Mouse (Mus musculus) urinary bladder, postnatal 14 days (tissue): ENCODE measurements around the gene Arl14ep.
A peak's percentile ranks its signal among the peaks of the same experiment; 100 is the strongest.

Source experiments
- DNase-seq: peaks from one replicate; pipeline ENCODE4 v3.0.0; 2021; ENCODE audit warnings: low spot score

Gene Arl14ep

DNA sequence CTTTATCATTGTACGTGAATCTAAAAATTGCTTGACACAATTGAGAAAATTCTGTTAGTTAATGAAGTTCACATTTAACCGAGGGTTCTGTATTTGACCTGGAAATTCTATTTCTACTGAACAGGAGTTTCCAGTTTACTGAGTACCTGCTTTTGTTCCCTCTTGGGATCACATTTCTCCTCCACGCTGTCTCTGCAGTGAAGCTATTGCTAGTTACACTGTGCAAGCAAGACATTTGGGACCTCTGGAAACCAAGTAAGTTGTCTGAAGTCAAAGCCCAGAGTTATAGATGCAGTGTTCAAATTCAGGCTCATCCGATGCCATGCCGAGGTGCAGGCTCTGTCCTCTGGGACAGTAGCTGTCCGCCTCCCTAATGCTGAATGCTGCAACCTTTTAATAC, 19.2 kb downstream of the Arl14ep start:
- DNase-seq = no peak

DNA sequence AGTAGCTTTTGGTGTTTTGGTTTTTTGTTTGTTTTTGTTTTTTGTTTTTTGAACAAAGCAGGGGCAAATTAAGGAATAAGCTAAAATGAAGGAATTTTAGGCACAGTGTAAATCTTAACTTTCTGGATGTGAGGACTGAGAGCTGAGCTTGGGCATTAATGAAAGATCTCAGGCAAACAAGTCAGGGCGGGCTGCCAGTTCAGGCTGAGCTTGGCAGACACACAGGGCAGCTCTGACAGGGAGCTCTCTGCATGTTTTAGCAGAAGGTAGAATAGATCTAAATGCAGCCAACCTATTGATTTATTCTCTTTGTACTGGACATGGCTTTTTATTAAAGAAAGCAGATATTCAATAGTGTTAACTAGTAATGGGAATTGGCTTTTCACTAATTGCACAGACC, 31.8 kb downstream of the Arl14ep start:
- peak; percentile 24 for DNase-seq

DNA sequence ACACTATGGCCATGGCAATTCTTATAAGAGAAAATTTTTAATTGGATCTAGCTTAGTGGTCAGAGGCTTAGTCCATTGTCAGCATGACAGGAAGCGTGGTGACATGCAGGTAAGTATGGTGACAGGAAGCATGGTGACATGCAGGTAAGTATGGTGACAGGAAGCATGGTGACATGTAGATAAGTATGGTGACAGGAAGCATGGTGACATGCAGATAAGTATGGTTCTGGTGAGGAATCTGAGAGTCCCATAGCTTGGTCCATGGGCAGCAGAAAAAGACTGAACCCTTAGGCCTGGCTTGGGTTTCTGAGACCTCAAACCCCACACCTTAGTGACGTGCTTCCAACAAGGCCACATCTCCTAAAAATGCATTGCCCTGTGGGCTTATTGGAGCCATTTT, 38.5 kb downstream of the Arl14ep start:
- no peak for DNase-seq

DNA sequence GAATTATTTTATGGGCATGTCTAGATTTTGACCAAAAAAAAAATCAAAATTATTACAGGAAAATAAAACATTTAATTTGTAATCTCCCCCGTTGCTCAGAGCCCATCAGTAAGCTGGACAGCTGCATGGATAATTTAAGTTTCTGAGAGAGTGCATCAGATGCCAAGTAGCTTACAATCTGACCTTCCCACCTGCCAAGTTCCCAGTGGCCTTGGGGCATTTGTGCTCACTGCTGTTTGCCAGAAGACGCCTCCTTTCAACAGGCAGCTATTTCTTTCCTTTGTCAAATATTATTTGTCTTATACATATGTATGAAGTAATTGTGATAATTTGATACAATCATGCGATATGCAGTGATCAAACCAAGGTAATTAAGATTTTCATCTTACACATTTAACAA, 44.3 kb downstream of the Arl14ep start:
- DNase-seq = peak; percentile 8
